Mouse (Mus musculus): ENCODE measurements around the gene Gm2174.
A peak's percentile ranks its signal among the peaks of the same experiment; 100 is the strongest.

Gene Gm2174

DNA sequence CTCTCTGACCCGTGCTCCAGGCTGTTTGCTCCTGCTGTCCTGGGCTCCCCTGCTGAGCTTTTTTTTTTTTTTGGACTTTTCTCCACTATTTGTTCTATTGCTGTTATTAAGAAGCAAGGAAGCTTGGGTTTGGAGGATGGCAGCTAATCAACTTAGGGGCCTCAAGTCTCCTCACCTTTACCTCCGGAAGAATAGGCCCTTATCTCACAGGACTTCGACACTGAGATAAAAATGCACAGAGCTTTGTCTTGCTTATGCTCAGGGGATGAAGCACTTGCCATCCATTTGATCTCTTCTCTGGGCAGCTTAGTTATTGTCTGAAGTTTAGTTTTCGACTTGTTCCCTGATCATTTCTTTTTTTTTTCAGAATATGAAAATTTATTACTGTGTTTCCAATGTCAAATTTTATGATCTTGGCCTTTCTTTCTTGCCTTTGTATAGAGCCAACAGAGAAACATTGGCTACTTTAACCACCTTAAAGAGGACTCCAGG is at the start of gene Gm2174:
Gene Gm2174 (plus strand): TSS at position 442 of the 492 bp plus-strand sequence.
- no peak for DNase-seq (ENCODE audit: extremely low spot score)

DNA sequence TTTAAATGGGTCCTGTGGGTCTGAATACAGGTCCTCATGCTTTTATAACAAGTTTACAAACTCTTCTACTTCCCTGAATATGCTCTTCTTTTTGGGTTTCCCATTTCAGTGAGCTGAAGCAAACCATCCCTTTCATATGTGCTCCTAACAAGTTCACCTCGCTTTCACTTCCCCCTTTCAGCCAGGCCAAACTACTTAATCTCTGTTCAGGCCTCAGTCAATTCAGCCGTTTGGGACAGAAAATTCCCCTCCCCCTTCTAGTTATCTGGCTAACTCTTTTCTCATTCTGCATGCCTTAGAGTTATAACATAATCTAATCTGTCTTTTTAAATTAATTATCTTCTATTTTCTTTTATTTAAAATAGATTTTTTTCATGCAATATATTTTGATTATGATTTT is 43.1 kb upstream of the Gm2174 start:
- DNase-seq (ENCODE audit: extremely low spot score) = no peak

GRCm38 (mm10) chrX:56405482-56405881 is 42.3 kb upstream of the Gm2174 start:
- DNase-seq (ENCODE audit: extremely low spot score) = no peak

- DNase-seq (ENCODE audit: extremely low spot score) = no peak
Measured at GRCm38 (mm10) chrX:56406128-56406527, 41.6 kb upstream of the Gm2174 start.

DNA sequence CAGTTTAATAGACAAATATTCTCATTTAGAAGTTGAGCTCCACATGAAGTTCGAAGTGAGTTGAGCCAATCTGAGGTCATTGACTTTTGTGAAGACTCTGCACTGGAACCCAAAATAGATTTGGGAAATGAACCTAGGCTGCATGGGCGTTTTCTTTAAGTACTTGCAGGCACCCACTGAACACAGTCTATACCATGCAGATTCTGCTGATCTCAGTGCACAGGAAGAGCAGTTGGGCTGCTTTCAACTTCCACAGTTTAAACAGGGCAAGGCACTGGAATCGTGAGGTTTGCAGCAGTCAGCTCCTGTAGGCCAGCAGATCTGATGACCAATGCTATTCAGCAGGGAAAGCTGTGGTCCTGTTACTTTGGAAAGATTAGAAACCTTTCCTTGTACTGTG is 31.5 kb upstream of the Gm2174 start:
- DNase-seq (ENCODE audit: extremely low spot score) = no peak

DNA sequence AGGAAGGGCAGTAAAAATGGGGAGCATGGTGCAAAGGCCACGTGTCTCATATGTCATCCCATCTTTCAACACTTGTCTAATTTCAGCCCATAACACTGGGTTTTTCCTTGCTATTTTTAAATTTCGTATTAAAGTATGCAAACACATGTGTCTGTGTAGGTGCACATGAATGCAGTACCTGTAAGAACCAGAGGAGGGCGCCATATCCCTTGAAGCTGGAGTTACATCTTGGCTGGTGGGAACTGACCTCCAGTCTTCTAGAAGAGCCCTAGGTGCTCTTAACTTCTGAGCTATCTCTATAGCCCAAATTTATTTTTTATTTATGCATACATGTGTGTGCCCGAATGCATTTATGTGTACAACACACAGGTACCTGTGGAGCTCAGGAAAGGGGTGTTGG is 30.2 kb upstream of the Gm2174 start:
- DNase-seq (ENCODE audit: extremely low spot score) = no peak

GRCm38 (mm10) chrX:56430601-56431000 is 17.2 kb upstream of the Gm2174 start:
- DNase-seq (ENCODE audit: extremely low spot score) = no peak

DNA sequence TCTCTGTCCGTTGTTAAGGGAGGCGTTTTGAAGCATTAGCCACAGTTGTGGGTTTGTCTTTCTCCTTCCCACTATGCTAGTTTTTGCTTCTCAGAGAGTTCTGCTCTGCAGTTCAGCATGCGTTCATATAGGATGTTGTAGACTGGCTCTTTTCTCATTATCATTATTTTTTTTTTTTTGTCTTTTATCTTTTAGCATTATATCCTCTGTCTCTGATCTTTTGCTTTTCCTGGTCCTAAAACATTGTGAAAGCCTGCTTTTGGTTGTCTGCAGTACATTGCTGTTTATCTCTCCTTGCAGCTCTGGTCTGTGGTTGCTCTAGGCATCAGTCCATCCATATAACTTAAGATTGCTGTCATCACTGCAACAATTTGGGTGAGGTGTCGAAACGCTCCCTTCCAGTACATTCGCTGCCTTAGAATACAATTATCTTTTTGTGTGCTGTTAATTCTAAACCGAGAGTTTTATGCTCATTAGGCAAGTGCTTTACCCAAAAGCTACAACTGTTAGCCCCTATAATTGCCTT is 11.9 kb upstream of the Gm2174 start:
- DNase-seq (ENCODE audit: extremely low spot score) = no peak

- DNase-seq (ENCODE audit: extremely low spot score) = no peak
Measured at GRCm38 (mm10) chrX:56446487-56447428, 1.0 kb upstream of the Gm2174 start.

DNA sequence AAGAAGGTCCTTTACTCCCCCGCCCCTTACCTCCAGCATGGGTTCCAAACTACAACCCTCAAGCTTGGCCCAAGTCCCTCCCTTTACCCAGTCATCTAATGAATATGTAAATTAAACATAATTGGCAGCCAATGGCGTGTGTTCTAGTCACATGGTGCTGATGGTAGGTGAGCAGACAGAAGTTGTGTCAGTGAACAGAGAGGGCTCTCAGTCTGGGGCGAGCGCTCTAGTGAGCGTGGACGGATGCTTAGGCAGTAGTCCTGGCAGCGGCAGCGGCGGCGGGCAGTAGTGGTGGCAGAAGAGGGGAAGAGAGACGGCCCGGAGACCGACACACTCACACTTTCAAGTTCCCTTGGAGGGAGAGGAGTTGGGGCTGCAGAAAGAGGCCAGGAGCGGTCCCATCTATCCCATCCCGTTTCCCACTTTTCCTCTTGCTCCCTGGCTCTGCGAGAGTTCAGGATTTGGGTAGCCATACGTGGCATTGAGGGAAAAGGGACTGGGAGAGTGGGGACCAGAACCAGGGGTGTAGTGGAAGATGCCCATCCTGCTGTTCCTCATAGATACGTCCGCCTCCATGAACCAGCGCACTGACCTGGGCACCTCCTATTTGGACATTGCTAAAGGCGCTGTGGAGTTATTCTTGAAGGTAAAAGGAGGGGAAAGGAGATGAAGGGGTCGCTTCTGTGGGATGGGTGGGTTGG is 7.1 kb downstream of the Gm2174 start, which contains the start of gene Ints6l:
Gene Ints6l (plus strand): TSS at position 187 of the 701 bp plus-strand sequence.
- DNase-seq (ENCODE audit: extremely low spot score) = peak; percentile 68

DNA sequence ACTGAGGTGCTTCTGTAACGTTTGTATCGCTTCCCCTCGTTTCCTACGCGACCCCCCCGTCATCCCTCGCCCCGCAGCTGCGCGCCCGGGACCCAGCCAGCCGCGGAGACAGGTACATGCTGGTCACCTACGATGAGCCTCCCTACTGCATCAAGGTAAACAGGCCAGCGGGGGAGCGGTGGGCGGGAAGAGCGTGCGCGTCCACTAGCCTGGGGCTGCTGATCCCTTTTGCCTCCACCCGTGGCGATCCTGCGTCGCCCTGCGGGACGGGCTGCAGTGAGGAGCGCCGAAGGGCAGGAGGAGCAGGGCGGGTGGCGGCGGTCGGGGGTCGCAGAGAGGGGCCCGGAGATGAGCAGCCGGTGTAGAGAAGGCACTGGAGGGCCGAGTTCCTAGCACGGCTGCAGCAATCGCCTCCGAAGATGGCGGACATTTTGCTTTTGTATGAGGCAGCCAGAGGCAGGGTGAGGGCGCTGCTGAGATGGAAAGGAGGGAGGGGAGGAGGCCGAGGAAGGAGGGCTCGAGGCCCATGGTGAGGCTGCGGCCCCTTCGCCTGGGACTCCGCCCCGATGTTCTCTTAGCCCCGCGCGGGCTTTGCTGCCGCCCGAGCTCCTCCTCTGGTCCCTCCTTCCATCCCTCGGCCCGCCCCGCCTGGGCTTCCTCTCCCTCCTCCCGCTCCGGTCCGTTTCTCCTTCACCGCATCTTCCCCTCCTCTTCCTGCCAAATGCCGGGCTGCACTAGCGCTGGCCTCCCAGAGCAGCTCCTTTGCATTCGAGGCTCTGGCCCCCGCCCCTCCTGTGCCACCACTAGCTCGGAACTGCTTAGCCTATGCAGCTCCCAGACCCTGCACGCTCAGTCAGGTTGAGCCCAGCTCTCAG is 7.8 kb downstream of the Gm2174 start:
- DNase-seq (ENCODE audit: extremely low spot score) = peak; percentile 84

DNA sequence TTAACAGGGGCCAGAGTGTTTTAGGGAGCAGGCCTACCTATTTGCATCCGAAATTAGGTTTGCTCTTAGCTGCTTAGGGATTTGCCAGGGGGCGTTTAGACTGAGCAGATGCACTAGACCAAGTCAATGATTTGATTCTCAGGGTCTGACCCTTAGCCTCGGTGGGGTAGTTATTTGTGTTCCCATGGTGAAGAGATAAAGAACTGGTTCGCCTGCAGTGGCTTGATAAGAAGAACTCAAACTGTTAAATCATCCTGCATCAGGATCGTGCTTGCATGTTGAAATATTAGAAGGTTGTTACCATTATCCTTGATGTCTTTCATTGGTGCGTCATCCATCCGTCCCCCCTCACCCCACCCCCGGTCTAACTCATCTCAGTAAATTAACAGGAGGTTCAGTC is 8.6 kb downstream of the Gm2174 start:
- peak; percentile 23 for DNase-seq (ENCODE audit: extremely low spot score)

GRCm38 (mm10) chrX:56462020-56462933 is 14.5 kb downstream of the Gm2174 start:
- DNase-seq (ENCODE audit: extremely low spot score) = no peak

GRCm38 (mm10) chrX:56464906-56465305 is 17.1 kb downstream of the Gm2174 start:
- no peak for DNase-seq (ENCODE audit: extremely low spot score)

DNA sequence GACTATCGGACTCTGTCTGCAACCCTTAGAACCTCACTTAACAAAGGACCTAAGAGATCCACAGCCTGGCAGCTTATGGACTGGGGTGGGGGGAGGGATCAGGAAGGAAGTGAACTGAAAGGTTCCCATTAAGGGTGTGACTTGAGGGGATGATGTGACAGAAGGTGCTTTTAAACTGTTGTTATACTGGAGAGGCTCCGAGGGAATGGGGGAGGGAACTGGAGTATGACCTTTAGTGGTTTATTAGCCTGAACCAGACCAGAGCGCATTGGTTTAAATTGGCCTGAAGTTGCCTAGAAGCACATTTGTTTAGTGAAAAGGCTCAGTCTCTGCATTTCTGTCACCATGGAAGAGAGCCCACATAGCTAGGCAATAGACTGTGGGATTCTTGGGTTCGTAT is 19.9 kb downstream of the Gm2174 start:
- DNase-seq (ENCODE audit: extremely low spot score) = peak; percentile 7

DNA sequence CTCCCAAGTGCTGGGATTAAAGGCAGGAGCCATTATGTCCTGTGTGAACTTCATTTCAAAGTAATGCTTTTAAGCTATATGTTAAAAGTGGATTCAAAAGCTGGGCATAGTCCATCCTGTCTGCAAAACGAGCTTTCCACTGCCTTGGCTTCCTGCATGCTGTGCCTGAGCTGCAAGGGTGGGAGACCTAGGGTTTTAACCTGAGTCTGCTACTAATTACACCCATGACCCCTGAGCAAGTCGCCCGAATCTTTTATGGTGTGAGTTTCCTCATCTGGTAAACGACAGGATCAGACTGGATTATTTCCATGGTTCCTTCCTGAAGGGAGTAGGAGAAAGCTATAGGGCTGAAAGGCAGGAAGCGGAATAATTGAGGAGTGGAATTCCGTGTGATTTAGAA is 20.7 kb downstream of the Gm2174 start:
- no peak for DNase-seq (ENCODE audit: extremely low spot score)

DNA sequence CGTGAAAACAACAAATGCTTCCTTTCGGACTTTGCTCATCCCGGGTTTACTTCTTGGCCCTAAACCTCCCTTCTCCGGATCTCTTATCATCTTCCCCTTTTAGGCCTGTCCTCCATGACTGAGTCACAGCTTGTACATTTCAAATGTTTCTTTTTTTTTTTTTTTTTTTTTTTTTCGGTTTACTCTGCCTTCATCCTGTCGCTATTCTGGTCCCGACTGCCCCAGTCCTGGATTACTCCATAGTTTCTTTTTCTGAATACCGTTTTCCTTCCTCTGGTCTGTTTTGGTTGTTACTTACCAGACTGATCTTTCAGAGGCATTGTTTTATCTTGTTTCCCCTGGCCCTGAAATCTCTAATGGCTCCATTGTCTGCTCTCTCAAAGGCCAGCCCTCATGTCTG is 26.3 kb downstream of the Gm2174 start:
- DNase-seq (ENCODE audit: extremely low spot score) = no peak

DNA sequence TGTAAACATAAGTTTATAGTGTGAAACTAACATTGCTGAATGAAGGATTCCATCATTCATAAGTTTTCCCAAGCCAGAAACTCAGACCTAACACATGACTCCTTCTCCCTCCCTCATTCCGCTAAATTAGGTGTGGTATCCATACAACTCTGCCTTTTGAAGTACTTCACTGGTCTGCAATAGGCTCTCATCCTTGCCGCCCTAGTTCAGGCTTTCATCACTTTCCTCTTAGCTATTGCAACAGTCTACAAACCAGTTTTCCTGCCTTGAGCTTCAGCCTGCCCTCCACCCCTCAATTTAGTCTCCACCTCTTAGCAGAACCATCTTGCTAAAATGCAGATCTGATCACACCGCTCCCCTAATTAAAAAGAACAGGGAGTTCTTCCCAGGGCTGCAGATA is 29.8 kb downstream of the Gm2174 start:
- DNase-seq (ENCODE audit: extremely low spot score) = no peak

- no peak for DNase-seq (ENCODE audit: extremely low spot score)
Measured at GRCm38 (mm10) chrX:56481906-56482305, 34.1 kb downstream of the Gm2174 start.

GRCm38 (mm10) chrX:56489758-56490157 is 42.0 kb downstream of the Gm2174 start:
- DNase-seq (ENCODE audit: extremely low spot score) = peak; percentile 59

Measured in embryo, embryonic 9.5 days (tissue).